Mouse (Mus musculus): ENCODE measurements around the gene Cops8.
A peak's percentile ranks its signal among the peaks of the same experiment; 100 is the strongest.

Cops8 gene

DNA sequence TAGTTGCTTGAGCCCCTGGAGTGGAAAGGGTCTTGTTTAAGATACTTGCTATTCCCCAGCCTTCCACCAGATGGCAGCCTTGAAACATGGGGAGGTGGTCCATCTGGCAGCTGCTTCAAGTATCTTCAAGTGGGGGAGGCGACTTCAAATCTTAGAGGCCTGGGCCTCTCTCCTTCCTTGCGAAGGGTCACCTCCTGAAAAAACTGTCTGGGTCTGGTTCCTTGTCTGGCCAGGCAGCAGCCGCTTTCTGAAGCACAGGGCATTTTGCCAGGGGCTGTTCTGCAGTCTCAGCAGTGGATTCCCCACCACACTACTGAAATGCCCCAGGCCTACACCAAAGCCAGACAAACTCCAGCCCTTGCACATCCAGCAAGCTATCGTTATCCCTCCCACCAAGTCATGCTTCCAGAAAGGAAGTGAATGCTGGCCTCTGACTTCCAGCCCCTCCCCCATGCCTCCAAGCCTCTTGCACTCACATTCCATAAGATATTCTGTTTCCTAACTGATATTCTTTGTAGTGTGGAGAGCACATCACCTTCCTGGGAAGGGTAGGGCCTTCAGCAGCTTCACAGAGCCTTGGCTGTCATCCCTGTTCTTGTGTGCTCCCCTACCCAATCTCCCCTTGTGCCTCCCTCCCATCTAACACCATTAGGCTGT, 48.1 kb downstream of the Cops8 start:
- peak; percentile 65 to 75 for DNase-seq (ENCODE audit: low spot score in 2 of 2)

- DNase-seq (ENCODE audit: low spot score in 2 of 2), result no peak
Measured at GRCm38 (mm10) chr1:90651781-90652180, 49.0 kb downstream of the Cops8 start.

- DNase-seq (ENCODE audit: low spot score in 2 of 2), result no peak
Measured at GRCm38 (mm10) chr1:90652553-90652952, 49.8 kb downstream of the Cops8 start.

- no peak for DNase-seq (ENCODE audit: low spot score in 2 of 2)
Measured at GRCm38 (mm10) chr1:90656492-90657245, 53.9 kb downstream of the Cops8 start.

DNA sequence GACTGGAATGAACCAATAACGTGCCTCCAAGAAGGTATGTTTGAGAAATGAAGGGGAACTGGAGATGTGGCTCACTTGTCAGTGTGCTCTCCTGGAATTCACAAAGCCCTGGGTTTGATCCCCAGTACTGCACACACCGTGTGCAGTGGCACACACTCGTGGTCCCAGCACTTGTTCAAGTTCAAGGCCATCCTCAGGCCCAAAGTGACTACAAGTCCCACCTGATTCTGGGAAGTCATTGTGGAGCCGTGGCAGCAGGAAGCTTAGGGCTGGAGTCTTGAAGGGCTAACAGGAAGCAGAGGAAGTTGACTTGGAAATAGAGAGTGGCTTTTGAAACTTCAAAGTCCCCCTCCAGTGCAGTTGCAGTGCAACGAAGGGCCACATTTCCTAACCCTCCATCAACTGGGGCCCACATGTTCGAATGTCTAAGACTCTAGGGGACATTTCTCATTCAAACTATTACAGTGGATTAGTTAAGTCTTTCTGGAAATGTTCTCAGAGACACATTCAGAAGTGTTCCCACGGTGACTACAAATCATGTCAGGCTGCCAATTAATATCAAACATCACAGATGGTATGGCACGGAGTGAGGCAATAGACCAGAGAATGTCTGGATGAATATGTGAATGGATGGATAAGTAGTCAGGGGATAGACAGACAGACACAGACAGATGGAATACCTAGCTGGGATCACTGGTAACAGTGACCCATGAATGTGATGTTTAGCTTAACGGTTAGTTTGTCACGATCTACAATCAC, 54.7 kb downstream of the Cops8 start:
- DNase-seq (ENCODE audit: low spot score in 2 of 2), result no peak

DNA sequence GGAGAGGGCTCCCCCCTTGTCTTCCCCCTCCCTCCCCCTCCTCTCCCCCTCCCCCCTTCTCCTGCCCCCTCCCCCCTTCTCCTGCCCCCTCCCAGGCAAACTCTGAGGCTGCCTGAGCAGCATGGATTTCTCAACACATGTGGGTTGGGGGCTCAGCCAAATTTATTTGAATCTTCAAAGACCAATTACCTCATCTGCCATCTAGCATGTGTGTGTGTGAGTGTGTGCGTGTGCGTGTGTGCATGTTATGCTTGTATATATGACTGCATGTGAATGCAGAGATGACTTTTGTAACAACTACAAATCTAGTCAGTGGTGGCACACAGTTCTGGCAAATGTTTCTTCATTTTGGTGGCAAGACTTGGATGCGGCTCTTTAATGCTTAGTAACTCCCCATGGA, 55.8 kb downstream of the Cops8 start:
- no peak for DNase-seq (ENCODE audit: low spot score in 2 of 2)

DNA sequence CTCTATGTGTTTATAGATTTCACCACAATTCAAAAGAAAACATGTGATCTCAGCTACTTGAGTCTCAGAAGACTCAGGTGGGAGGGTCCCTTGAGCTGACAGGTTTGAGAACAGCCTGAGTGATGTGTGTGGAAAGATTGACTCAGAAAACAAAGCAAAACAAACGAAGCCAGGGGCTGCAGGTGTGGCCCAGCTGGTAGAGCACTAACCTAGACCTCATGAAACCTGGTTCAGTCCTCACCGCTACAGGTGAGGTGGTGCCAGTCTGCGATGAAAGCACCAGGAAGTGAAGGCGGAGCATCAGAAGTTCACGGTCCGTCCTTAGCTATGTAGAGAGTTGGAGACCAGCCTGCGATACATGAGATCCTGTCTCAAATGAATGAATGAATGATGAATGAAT, 57.4 kb downstream of the Cops8 start:
- DNase-seq (ENCODE audit: low spot score in 2 of 2), result no peak

GRCm38 (mm10) chr1:90662491-90662890, 59.7 kb downstream of the Cops8 start:
- no peak for DNase-seq (ENCODE audit: low spot score in 2 of 2)
